Mouse (Mus musculus): Measurements from ENCODE around the gene Stk19. TPM values are rescaled to one million over a fixed set of nuclear protein-coding genes. Genes with fewer than 3 reads are reported as not detected.
"Not testable (repeated sequence)": the region's sequence is repeated elsewhere in the genome, so short reads cannot be mapped to it uniquely, and the experiment has no call there.

Gene Stk19
- total and polyA plus RNA-seq, 3 experiments, result 8.5 to 17.3 (median 9.5) TPM

DNA sequence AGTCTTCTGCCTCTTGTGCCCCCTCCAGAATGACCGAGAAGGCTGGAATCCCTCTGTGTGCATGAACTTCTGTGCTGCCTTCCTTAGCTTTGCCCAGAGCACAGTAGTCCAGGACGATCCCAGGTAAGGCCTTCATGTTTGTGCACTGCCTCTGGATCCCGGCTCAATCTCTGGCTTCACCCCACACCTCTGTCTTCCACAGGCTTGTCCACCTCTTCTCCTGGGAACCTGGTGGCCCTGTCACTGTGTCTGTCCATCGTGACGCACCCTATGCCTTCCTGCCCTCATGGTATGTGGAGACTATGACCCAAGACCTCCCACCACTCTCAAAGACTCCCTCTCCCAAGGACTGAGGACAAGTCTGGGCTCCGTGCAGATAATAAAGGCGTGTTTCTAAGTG, 2.0 kb upstream of the Stk19 start:
- intact Hi-C loops (cut with DNase I), result loop anchor here (5.0 to 10.0 kb wide), 2 partner anchors 144 to 406 kb away; partner anchors contain the start of genes Ddx39b and Lsm2
- H3K4me3 ChIP-seq, result no peak overlapping the region
- no peak overlapping the region for H3K27ac ChIP-seq
- peaks cover 4% of the 10 kb centered on the region for H3K4me1 ChIP-seq (ENCODE audit: control insufficient read depth, insufficient read depth, low read length)
- no peaks in the 10 kb centered on the region for H3K27me3 ChIP-seq (ENCODE audit: control insufficient read depth, insufficient read depth, low read length)
- H3K79me2 ChIP-seq (replicated peaks; ENCODE audit: control insufficient read depth, insufficient read depth, low read length), result peaks cover 2% of the 10 kb centered on the region; the same call in 1 of the 2 replicates
- no peaks in the 10 kb centered on the region for H3K36me3 ChIP-seq (ENCODE audit: control insufficient read depth, insufficient read depth, low read length)
- no peak for DNase-seq
- H3K9ac ChIP-seq (ENCODE audit: low read depth, low read length), result no peak overlapping the region
- 84% methylated on average over 7 of the region's 7 CpGs for WGBS
- TF ChIP-seq CTCF (IDR thresholded peaks at IDR 0.05), result no peak
- TF ChIP-seq EP300 (IDR thresholded peaks at IDR 0.05; ENCODE audit: insufficient read depth, low read depth, low read length), result no peak
- no peak for TF ChIP-seq POLR2A (IDR thresholded peaks at IDR 0.05; ENCODE audit: insufficient read depth, low read depth, low read length)

DNA sequence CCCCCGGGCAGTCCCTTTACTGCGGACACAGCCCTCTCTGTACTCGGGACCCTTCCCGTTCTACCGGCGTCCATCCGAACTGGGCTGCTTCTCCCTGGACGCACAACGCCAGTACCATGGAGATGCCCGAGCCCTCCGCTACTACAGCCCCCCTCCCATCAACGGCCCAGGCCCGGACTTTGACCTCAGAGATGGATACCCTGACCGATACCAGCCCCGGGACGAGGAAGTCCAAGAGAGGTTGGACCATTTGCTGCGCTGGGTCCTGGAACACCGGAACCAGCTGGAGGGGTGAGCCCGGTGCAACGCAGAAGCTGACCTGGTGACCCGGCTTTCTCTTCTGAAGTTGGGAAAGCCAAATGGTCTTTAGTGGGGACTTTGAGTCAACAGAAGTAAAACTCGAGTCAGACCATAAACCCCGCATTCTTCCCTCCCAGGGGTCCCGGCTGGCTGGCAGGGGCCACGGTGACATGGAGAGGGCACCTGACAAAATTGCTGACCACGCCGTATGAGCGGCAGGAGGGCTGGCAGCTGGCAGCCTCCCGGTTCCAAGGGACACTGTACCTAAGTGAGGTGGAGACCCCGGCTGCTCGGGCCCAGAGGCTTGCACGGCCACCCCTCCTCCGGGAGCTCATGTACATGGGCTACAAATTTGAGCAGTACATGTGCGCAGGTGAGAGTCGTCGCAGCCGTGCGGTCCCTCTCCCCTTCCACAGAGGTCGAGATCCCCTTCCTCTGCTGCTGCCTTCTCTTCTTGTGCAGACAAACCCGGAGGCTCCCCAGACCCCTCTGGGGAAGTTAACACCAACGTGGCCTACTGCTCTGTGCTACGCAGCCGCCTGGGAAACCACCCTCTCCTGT, 949 bp upstream of the Stk19 start:
- H3K27me3 ChIP-seq (ENCODE audit: control insufficient read depth, insufficient read depth, low read length), result no peaks in the 10 kb centered on the region
- H3K4me1 ChIP-seq (ENCODE audit: control insufficient read depth, insufficient read depth, low read length), result peaks cover 4% of the 10 kb centered on the region
- peak overlapping the region; percentile 63 for H3K4me3 ChIP-seq
- intact Hi-C loops (cut with DNase I), result loop anchor here (1.0 to 10.0 kb wide), 3 partner anchors 13 to 407 kb away; partner anchors contain the start of genes Ddx39b, Lsm2, Nelfe and Skiv2l
- TF ChIP-seq CTCF (IDR thresholded peaks at IDR 0.05) (no peak), POLR2A (IDR thresholded peaks at IDR 0.05; ENCODE audit: insufficient read depth, low read depth, low read length) (no peak), EP300 (IDR thresholded peaks at IDR 0.05; ENCODE audit: insufficient read depth, low read depth, low read length) (no peak)
- peak overlapping the region; percentile 67 for H3K9ac ChIP-seq (ENCODE audit: low read depth, low read length)
- H3K36me3 ChIP-seq (ENCODE audit: control insufficient read depth, insufficient read depth, low read length), result no peaks in the 10 kb centered on the region
- DNase-seq, result no peak
- H3K79me2 ChIP-seq (replicated peaks; ENCODE audit: control insufficient read depth, insufficient read depth, low read length), result peaks cover 2% of the 10 kb centered on the region; the same call in 1 of the 2 replicates
- 36% methylated on average over 43 of the region's 43 CpGs for WGBS
- peak overlapping the region; percentile 74 for H3K27ac ChIP-seq

DNA sequence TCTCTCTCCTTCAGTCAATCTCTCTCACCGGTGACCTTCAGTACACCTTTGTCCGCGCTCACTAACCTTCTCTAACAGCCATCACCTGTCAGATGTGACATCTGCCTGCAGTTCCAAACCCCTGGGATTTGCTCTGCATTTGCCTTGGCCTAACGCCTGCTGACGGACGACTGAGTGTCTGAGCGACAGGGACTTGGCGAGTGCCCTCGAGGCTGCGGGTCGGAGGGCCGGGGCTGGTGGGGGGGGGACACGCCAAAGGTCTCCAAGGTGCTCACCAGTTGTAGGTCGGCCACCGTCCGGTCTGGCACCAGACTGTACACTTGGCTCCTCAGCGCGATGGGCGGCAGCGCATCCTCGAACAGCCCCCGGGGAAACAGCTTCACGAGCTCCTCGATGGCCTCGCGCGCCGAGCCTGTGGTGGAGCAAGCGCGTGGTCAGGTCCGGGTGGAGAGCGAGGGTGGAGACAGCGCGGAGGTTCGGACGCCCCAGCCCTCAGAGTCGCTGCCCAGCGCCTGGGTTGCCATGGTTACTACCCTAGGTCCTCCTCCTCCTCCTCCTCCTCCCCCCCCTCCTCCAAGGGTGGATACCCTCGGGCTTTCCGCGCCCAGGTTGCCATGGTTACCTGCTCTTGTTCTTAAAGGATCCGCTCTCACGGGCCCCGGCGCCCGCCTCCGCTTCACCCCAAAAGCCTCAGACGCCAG, 440 bp downstream of the Stk19 start:
- no peaks in the 10 kb centered on the region for H3K36me3 ChIP-seq (ENCODE audit: control insufficient read depth, insufficient read depth, low read length)
- peaks cover 4% of the 10 kb centered on the region for H3K4me1 ChIP-seq (ENCODE audit: control insufficient read depth, insufficient read depth, low read length)
- WGBS, result 4% methylated on average over 48 of the region's 48 CpGs
- H3K79me2 ChIP-seq (replicated peaks; ENCODE audit: control insufficient read depth, insufficient read depth, low read length), result peaks cover 2% of the 10 kb centered on the region; the same call in 1 of the 2 replicates
- TF ChIP-seq POLR2A (IDR thresholded peaks at IDR 0.05; ENCODE audit: insufficient read depth, low read depth, low read length), result no peak
- no peak for TF ChIP-seq EP300 (IDR thresholded peaks at IDR 0.05; ENCODE audit: insufficient read depth, low read depth, low read length)
- TF ChIP-seq CTCF (IDR thresholded peaks at IDR 0.05), result no peak
- H3K27ac ChIP-seq, result peak overlapping the region; percentile 74
- intact Hi-C loops (cut with DNase I), result loop anchor here (5.0 to 10.0 kb wide), 2 partner anchors 146 to 408 kb away; partner anchors contain the start of genes Ddx39b and Lsm2
- no peak for DNase-seq
- peak overlapping the region; percentile 63 for H3K4me3 ChIP-seq
- peak overlapping the region; percentile 71 for H3K9ac ChIP-seq (ENCODE audit: low read depth, low read length)
- H3K27me3 ChIP-seq (ENCODE audit: control insufficient read depth, insufficient read depth, low read length), result no peaks in the 10 kb centered on the region

DNA sequence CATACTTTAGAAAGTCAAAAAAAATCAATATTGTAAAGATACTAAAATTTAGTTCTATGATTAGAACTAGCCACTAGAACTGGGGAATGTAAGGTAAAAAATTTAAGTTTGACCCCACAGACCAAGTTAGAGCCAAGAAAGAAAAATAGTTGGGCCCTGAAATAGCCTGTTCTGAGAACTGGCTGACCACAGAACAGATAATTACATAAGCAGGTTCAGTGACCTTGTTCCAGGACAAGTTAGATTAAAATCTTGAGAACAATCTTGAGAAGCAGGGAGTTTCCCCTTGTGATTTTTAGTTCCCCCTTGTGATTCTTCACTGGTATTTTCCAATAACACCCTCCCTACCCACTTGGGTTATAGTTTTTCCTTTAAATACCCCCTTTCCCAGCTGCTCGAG, 6.0 kb downstream of the Stk19 start:
- not testable (repeated sequence) for DNase-seq; H3K27ac ChIP-seq; H3K4me3 ChIP-seq; H3K79me2 ChIP-seq (replicated peaks; ENCODE audit: control insufficient read depth, insufficient read depth, low read length); H3K27me3 ChIP-seq (ENCODE audit: control insufficient read depth, insufficient read depth, low read length); H3K9ac ChIP-seq (ENCODE audit: low read depth, low read length); H3K36me3 ChIP-seq (ENCODE audit: control insufficient read depth, insufficient read depth, low read length); H3K4me1 ChIP-seq (ENCODE audit: control insufficient read depth, insufficient read depth, low read length)
- intact Hi-C loops (cut with DNase I), result loop anchor here (10.0 kb wide), 1 partner anchor 414 kb away; the partner anchor contains the start of gene Ddx39b
- 100% methylated on average over 1 of the region's 1 CpGs for WGBS

DNA sequence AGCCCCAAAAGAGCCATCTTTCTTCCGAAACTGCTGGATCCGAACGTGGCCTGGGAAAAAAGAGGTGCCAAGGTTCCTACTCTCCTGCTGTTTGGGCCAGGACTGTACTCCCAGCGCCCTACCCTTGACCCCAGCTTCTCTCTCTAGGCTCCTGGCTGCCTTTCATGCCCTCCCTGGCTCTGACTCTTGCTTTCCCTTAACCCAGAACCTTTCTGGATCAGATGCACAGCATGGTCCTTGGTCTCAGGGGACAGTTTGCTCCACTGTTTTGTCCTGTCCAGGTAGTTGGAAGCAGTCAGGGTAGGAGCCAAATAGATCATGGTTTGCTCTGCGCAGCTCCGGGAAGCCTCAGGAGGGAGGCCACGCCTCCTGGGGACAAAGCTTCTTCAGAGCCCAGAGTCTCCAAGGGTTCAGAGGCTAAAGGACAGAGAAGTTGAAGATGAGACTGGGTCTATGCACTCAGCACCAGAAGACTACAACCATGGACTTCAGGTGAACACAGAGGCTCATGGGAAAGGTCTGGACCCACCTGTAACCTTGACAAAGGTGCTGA, 21.9 kb downstream of the Stk19 start:
- H3K79me2 ChIP-seq (replicated peaks; ENCODE audit: control insufficient read depth, insufficient read depth, low read length), result no peaks in the 10 kb centered on the region
- no peak overlapping the region for H3K4me3 ChIP-seq
- no peak overlapping the region for H3K27ac ChIP-seq
- no peaks in the 10 kb centered on the region for H3K36me3 ChIP-seq (ENCODE audit: control insufficient read depth, insufficient read depth, low read length)
- 69% methylated on average over 7 of the region's 7 CpGs for WGBS
- DNase-seq, result no peak
- H3K9ac ChIP-seq (ENCODE audit: low read depth, low read length), result no peak overlapping the region
- intact Hi-C loops (cut with DNase I), result no loop called here
- no peaks in the 10 kb centered on the region for H3K4me1 ChIP-seq (ENCODE audit: control insufficient read depth, insufficient read depth, low read length)
- TF ChIP-seq EP300 (IDR thresholded peaks at IDR 0.05; ENCODE audit: insufficient read depth, low read depth, low read length) (no peak), CTCF (IDR thresholded peaks at IDR 0.05) (no peak)
- H3K27me3 ChIP-seq (ENCODE audit: control insufficient read depth, insufficient read depth, low read length), result no peaks in the 10 kb centered on the region
